Comparison of ENCODE assay signal across 8 mouse cellular contexts in the genomic region with DNA sequence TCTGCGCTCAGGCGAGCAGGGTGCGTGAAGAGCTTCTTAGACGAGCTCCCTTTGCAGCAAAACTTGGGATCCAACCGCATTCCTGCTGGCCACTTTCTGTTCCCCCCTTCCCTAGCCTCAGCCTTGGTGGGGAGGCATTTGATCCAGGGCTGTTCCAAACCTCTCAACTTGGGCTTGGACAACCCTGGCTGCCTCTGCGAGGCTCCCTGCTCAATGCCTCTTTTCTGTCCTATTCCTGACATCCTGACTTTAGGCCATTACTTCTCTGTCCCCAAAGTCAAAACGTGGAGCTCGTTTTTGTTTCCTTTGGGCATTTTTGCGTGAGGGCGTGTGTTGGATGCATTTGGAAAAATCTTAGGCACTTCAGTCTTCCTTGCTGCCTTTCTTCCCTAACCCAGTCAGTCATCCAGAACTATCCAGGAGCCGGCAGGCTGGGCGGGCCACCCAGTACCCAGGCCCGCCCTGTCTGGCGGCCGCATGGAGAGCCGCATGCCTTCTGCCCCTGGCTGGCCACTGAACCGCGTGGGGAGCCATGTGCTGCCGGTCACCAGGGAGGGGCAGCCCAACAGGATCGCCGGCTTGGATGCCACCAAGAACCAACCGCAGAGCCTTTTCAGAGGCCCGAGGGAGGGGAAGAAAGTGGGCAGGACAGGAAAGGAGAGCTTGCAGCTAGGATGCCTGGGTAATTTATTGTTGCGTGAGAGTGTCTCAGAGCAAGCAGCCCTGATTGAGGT. TPM values are rescaled to one million over a fixed set of nuclear protein-coding genes. Genes with fewer than 3 reads are reported as not detected.
DNase-seq lines count a peak whose midpoint lies in the region; ATAC-seq and TF ChIP-seq lines count a peak whose summit lies in the region.

No protein-coding gene starts in this region.

- no peaks in the 10 kb centered on the region for H3K36me3 ChIP-seq in neural tube, embryonic 13.5 days

- H3K27me3 ChIP-seq in neural tube, embryonic 13.5 days = peaks cover 60% of the 10 kb centered on the region

- TF ChIP-seq CTCF in lung, adult 2 months (IDR thresholded peaks at IDR 0.05; ENCODE audit: insufficient read depth, low read length) = no peak

- H3K9ac ChIP-seq in neural tube, embryonic 13.5 days = peak overlapping the region; percentile 54; the same call in 1 of the 2 replicates

- peak; percentile 33; the same call in 1 of the 2 replicates for TF ChIP-seq POLR2A in lung, adult 2 months (IDR thresholded peaks at IDR 0.05; ENCODE audit: borderline replicate concordance, extremely low read depth, low read depth, low read length)

- peaks cover 19% of the 10 kb centered on the region for H3K4me1 ChIP-seq in lung, adult 2 months (ENCODE audit: control insufficient read depth, insufficient read depth, low read length)
- peaks cover 7% of the 10 kb centered on the region; the same call in 1 of the 2 replicates for H3K4me1 ChIP-seq in neural tube, embryonic 13.5 days (replicated peaks)

- no peaks in the 10 kb centered on the region for H3K9me3 ChIP-seq in neural tube, embryonic 13.5 days

- WGBS in lung, adult 2 months = 43% methylated on average over 24 of the region's 24 CpGs
- 31% methylated on average over 21 of the region's 24 CpGs for WGBS in neural tube, embryonic 13.5 days

- peak; percentile 75 for DNase-seq in MN1 (ENCODE audit: low spot score)
- DNase-seq in cerebellum, adult 18-20 months = peak; percentile 41 to 58
- peak; percentile 17 to 42 for DNase-seq in frontal cortex, postnatal 10 days (ENCODE audit: low spot score in 2 of 2)
- DNase-seq in heart, postnatal 4 days = peak; percentile 78
- peak; percentile 31 to 52 for DNase-seq in layer of hippocampus, adult 8-10 months (ENCODE audit: low spot score in 2 of 2)
- DNase-seq in lung, adult 2 months = peak; percentile 77
- DNase-seq in yolk sac, embryonic 10.5 days (ENCODE audit: low spot score) = no peak

- H3K27ac ChIP-seq in neural tube, embryonic 13.5 days (replicated peaks) = no peak overlapping the region

- no peak overlapping the region for H3K4me3 ChIP-seq in lung, adult 2 months (replicated peaks; ENCODE audit: extremely low read depth, low read depth, low read length)
- H3K4me3 ChIP-seq in neural tube, embryonic 13.5 days = no peak overlapping the region

- ATAC-seq in neural tube, embryonic 13.5 days (ENCODE audit: low read depth) = 0 out of 2 replicates have a peak, but pooled peaks have one; percentile 23

- H3K4me2 ChIP-seq in neural tube, embryonic 13.5 days = peak overlapping the region; percentile 44

RNA-seq across cellular contexts. Expression of a gene that starts 54.5 kb away (rescaled TPM):
- total RNA-seq in heart, postnatal 4 days (2021) = 10 to 100 TPM; 29.9 to 31.2 TPM
- 10 to 100 TPM; 67.9 to 77.7 (median 73.4) TPM for total RNA-seq in layer of hippocampus, adult 8-10 months (2022)
- polyA plus RNA-seq in lung, adult 2 months (2012; rRNA removed) = 5.8 and 10.2 TPM in 2 replicates
- 76.0 and 77.4 TPM in 2 replicates for polyA plus RNA-seq in neural tube, embryonic 13.5 days (2015; fragmentation: Nextera tagmentation; extraction: Ambion mirVana)
